Mouse (Mus musculus) hindbrain, embryonic 12.5 days (tissue): ENCODE data around the gene Zfp39. TPM values are rescaled to one million over a fixed set of nuclear protein-coding genes. Genes with fewer than 3 reads are reported as not detected.
A peak's percentile ranks its signal among the peaks of the same experiment; 100 is the strongest.

ENCODE experiments used
- ATAC-seq: fragments of 200-750 bp; cut with Nextera tagmentation; 2 replicates; pipeline ENCODE4 v1.8.0; 2017; ENCODE audit warnings: moderate TSS enrichment; ENCODE audit not compliant: low FRiP score
- H3K27ac ChIP-seq: fragments of 300-500 bp; sonication (generic); 2 replicates; pipeline ENCODE4 v1.5.1; 2016; ENCODE audit warnings: mild to moderate bottlenecking
- H3K27me3 ChIP-seq: fragments of 300-500 bp; sonication (generic); 2 replicates; pipeline ENCODE4 v1.6.1; 2016; ENCODE audit warnings: mild to moderate bottlenecking
- H3K36me3 ChIP-seq: fragments of 300-500 bp; sonication (generic); 2 replicates; pipeline ENCODE4 v1.6.1; 2016; ENCODE audit warnings: mild to moderate bottlenecking
- H3K4me1 ChIP-seq: fragments of 300-500 bp; sonication (generic); 2 replicates; pipeline ENCODE4 v1.6.1; 2016
- H3K4me2 ChIP-seq: fragments of 300-500 bp; sonication (generic); replicated peaks from 2 replicates; pipeline ENCODE4 v1.6.1; 2016; ENCODE audit warnings: mild to moderate bottlenecking
- H3K4me3 ChIP-seq: fragments of 300-500 bp; sonication (generic); 2 replicates; pipeline ENCODE4 v1.5.1; 2016; ENCODE audit warnings: mild to moderate bottlenecking
- H3K9ac ChIP-seq: fragments of 300-500 bp; sonication (generic); 2 replicates; pipeline ENCODE4 v1.6.1; 2016; ENCODE audit warnings: mild to moderate bottlenecking, moderate library complexity
- H3K9me3 ChIP-seq: fragments of 300-500 bp; sonication (generic); replicated peaks from 2 replicates; pipeline ENCODE4 v1.6.1; 2016; ENCODE audit warnings: mild to moderate bottlenecking
- WGBS: fragments of 180-500 bp; shearing (Covaris S2); methylation state at CpG from one replicate; pipeline ENCODE4 v1.1.7; 2016; 5-methylcytosine and 5-hydroxymethylcytosine counted together
- polyA plus RNA-seq: library from polyadenylated mRNA; unstranded; fragments of >200 nt; fragmentation: Nextera tagmentation; extraction: Ambion mirVana; gene quantifications from 2 replicates; pipeline ENCODE4 v1.2.1, GENCODE M21; 2016

Gene Zfp39
- polyA plus RNA-seq: 4.9 and 7.0 TPM in 2 replicates

- WGBS: under 1% methylated on average over 40 of the region's 40 CpGs
- Histone ChIP-seq H3K9me3 (no peaks in the 10 kb centered on the region), H3K4me2 (peak within 1 kb of the TSS; percentile 68), H3K27ac (peak within 1 kb of the TSS; percentile 79), H3K36me3 (peaks cover 18% of the 10 kb centered on the region), H3K4me1 (peaks cover 8% of the 10 kb centered on the region), H3K27me3 (no peaks in the 10 kb centered on the region), H3K4me3 (peak within 1 kb of the TSS; percentile 60), H3K9ac (peak within 1 kb of the TSS; percentile 72)
- ATAC-seq: peak; percentile 98
These were observed at the start of gene Zfp39 for GRCm38 (mm10) chr11:58903511-58904409. Gene Zfp39, minus strand, starts transcription at chr11:58904225.

- Histone ChIP-seq H3K27me3 (no peaks in the 10 kb centered on the region), H3K4me1 (peaks cover 47% of the 10 kb centered on the region), H3K9ac (peak overlapping the region; percentile 90), H3K9me3 (no peaks in the 10 kb centered on the region), H3K4me2 (peak overlapping the region; percentile 95), H3K4me3 (peak overlapping the region; percentile 87), H3K36me3 (0 out of 2 replicates have a peak, but pooled peaks cover 4% of the 10 kb centered on the region), H3K27ac (peak overlapping the region; percentile 99)
- peak; percentile 33 for ATAC-seq
- under 1% methylated on average over 33 of the region's 33 CpGs for WGBS
These were observed 49.5 kb upstream of the Zfp39 start for GRCm38 (mm10) chr11:58953351-58954169.

GRCm38 (mm10) chr11:58951210-58951609 lies 47.2 kb upstream of the Zfp39 start:
- no peaks in the 10 kb centered on the region for H3K36me3 ChIP-seq
- peaks cover 32% of the 10 kb centered on the region for H3K4me1 ChIP-seq
- H3K4me3 ChIP-seq: no peak overlapping the region
- H3K27me3 ChIP-seq: no peaks in the 10 kb centered on the region
- peak overlapping the region; percentile 60 for H3K4me2 ChIP-seq
- peak overlapping the region; percentile 99 for H3K27ac ChIP-seq
- 73% methylated on average over 5 of the region's 5 CpGs for WGBS
- H3K9me3 ChIP-seq: no peaks in the 10 kb centered on the region
- ATAC-seq: no peak
- peak overlapping the region; percentile 91; the same call in 1 of the 2 replicates for H3K9ac ChIP-seq

- Histone ChIP-seq H3K4me3 (peak overlapping the region; percentile 58), H3K4me2 (peak overlapping the region; percentile 60), H3K27ac (peak overlapping the region; percentile 99), H3K4me1 (peaks cover 27% of the 10 kb centered on the region), H3K9ac (peak overlapping the region; percentile 91), H3K36me3 (no peaks in the 10 kb centered on the region), H3K9me3 (no peaks in the 10 kb centered on the region), H3K27me3 (no peaks in the 10 kb centered on the region)
- 4% methylated on average over 20 of the region's 20 CpGs for WGBS
- ATAC-seq: peak; percentile 36
These were observed 45.7 kb upstream of the Zfp39 start for GRCm38 (mm10) chr11:58949480-58950431.

GRCm38 (mm10) chr11:58948542-58949479 lies 44.8 kb upstream of the Zfp39 start, which contains the start of gene Hist3h2ba:
Gene Hist3h2ba, plus strand, starts transcription at chr11:58948920.
- H3K36me3 ChIP-seq: no peaks in the 10 kb centered on the region
- H3K9me3 ChIP-seq: no peaks in the 10 kb centered on the region
- H3K4me2 ChIP-seq: peak within 1 kb of the TSS; percentile 60
- WGBS: under 1% methylated on average over 48 of the region's 48 CpGs
- peak; percentile 92 for ATAC-seq
- peak within 1 kb of the TSS; percentile 99 for H3K27ac ChIP-seq
- peaks cover 27% of the 10 kb centered on the region for H3K4me1 ChIP-seq
- H3K9ac ChIP-seq: peak within 1 kb of the TSS; percentile 91
- H3K27me3 ChIP-seq: no peaks in the 10 kb centered on the region
- H3K4me3 ChIP-seq: peak within 1 kb of the TSS; percentile 58

GRCm38 (mm10) chr11:58947798-58948528 lies 43.9 kb upstream of the Zfp39 start:
- peak overlapping the region; percentile 71 for H3K9ac ChIP-seq
- peak overlapping the region; percentile 58 for H3K4me3 ChIP-seq
- H3K9me3 ChIP-seq: no peaks in the 10 kb centered on the region
- peak; percentile 79 for ATAC-seq
- peak overlapping the region; percentile 99 for H3K27ac ChIP-seq
- H3K27me3 ChIP-seq: no peaks in the 10 kb centered on the region
- 19% methylated on average over 23 of the region's 23 CpGs for WGBS
- H3K4me2 ChIP-seq: peak overlapping the region; percentile 60
- H3K36me3 ChIP-seq: no peaks in the 10 kb centered on the region
- peaks cover 25% of the 10 kb centered on the region for H3K4me1 ChIP-seq

- Histone ChIP-seq H3K27ac (peak overlapping the region; percentile 99), H3K4me1 (peaks cover 22% of the 10 kb centered on the region), H3K9me3 (no peaks in the 10 kb centered on the region), H3K4me3 (peak overlapping the region; percentile 58; the same call in 1 of the 2 replicates), H3K27me3 (no peaks in the 10 kb centered on the region), H3K4me2 (peak overlapping the region; percentile 60), H3K36me3 (no peaks in the 10 kb centered on the region), H3K9ac (peak overlapping the region; percentile 71)
- ATAC-seq: no peak
- WGBS: 84% methylated on average over 3 of the region's 3 CpGs
These were observed 43.3 kb upstream of the Zfp39 start for GRCm38 (mm10) chr11:58947306-58947705.

- no peaks in the 10 kb centered on the region for H3K27me3 ChIP-seq
- WGBS: 84% methylated on average over 5 of the region's 5 CpGs
- H3K9ac ChIP-seq: no peak overlapping the region
- ATAC-seq: no peak
- no peak overlapping the region for H3K4me3 ChIP-seq
- H3K4me1 ChIP-seq: peaks cover 13% of the 10 kb centered on the region
- H3K9me3 ChIP-seq: no peaks in the 10 kb centered on the region
- H3K36me3 ChIP-seq: no peaks in the 10 kb centered on the region
- no peak overlapping the region for H3K27ac ChIP-seq
- H3K4me2 ChIP-seq: no peak overlapping the region
These were observed 40.1 kb upstream of the Zfp39 start for GRCm38 (mm10) chr11:58944136-58944535.

GRCm38 (mm10) chr11:58939088-58939439 lies 35.0 kb upstream of the Zfp39 start:
- Histone ChIP-seq H3K4me1 (peaks cover 26% of the 10 kb centered on the region), H3K4me2 (peak overlapping the region; percentile 81), H3K9ac (peak overlapping the region; percentile 100), H3K27ac (peak overlapping the region; percentile 94), H3K27me3 (no peaks in the 10 kb centered on the region), H3K9me3 (no peaks in the 10 kb centered on the region), H3K4me3 (peak overlapping the region; percentile 98), H3K36me3 (peaks cover 21% of the 10 kb centered on the region)
- 14% methylated on average over 6 of the region's 6 CpGs for WGBS
- ATAC-seq: no peak; the same call in none of the 2 replicates
